Mouse (Mus musculus) heart, adult 8-10 months (tissue): ENCODE results near the gene Fbxo42. TPM values are rescaled to one million over a fixed set of nuclear protein-coding genes. Genes with fewer than 3 reads are reported as not detected.
A peak's percentile ranks its signal among the peaks of the same experiment; 100 is the strongest.

Experiments used
- DNase-seq: peaks from one replicate; pipeline ENCODE4 v3.0.0; 2022; ENCODE audit warnings: low spot score
- total RNA-seq, 4 experiments: library from RNA; stranded (reverse); gene quantifications; 2 replicates each; pipeline ENCODE4 v1.2.4; 2022

Gene Fbxo42
- total RNA-seq, 4 experiments from 2014 or later, result 8.4 to 11.5 (median 10.0) TPM

DNA sequence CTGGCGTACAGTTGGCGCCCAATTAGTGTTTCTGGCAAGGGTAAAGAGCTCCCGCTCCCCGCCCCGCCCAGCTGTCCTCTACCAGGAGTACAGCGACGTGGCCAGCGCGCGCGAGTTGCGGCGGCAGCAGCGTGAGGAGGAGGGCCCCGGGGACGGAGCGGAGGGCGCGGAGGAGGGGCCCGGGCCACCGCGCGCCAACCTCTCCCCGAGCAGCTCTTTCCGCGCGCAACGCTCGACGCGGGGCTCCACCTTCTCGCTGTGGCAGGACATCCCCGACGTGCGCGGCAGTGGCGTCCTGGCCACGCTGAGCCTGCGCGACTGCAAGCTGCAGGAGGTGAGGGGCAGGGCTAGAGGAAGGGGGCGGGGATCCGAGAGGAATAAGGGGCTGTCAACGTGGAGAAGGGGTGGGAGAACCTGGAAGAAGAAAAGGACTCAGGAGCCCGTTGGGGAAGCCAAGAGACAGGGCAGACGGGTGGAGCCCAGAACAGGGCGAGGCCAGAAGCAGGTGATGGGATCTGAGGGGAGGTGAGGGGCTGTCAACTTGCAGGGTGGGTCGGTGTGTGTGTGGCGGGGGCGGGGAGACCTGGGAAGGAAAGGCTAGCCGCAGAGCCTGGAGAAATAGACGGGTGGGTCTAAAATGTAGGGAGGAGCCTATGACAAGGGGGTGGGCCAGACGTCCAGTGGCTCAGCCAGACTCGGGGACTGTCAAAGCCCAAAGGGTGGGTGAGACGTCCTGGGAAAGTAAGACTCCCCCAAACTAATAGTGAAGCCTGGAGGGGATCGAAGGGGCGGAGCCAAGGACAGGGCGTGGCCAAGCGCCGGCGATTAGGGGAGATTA lies 100.3 kb downstream of the Fbxo42 start:
- DNase-seq, result no peak

- no peak for DNase-seq
These were observed 100.9 kb downstream of the Fbxo42 start for GRCm38 (mm10) chr4:141248614-141248978.

- DNase-seq, result no peak
These were observed 101.7 kb downstream of the Fbxo42 start for GRCm38 (mm10) chr4:141249383-141249782.

- peak; percentile 65 for DNase-seq
These were observed 103.4 kb downstream of the Fbxo42 start for GRCm38 (mm10) chr4:141251071-141251470.

DNA sequence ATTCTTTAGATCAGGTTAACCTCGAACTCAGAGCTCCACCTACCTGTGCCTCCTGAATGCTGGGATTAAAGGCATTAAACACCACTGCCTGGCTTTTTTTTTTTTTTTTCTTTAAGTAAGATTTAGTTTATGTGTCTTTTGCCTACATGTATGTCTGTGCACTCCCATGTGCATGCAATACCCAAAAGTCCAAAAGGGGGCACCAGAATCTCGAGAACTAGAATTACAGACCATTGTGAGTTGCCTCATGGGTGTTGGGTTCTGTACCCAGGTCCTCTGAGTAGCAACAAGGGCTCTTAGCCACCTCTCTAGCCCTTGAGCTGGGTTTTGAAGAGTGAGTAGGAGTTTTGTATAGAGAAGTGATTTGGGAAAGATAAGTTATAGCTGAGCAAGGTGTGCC lies 104.9 kb downstream of the Fbxo42 start:
- DNase-seq, result no peak

Other genes with a start within 250 kb of the Fbxo42 start
- 1 to 10 TPM in 3 of 4 experiments, under 1 TPM in 1; 0.72 to 1.3 (median 1.2) TPM for gene Padi2, start 241.6 kb upstream of the Fbxo42 start, total RNA-seq
- gene Sdhb, start 186.7 kb upstream of the Fbxo42 start, total RNA-seq, result 1,000 to 10,000 TPM; 1,293 to 1,379 (median 1,312) TPM
- 10 to 100 TPM; 12.3 to 17.2 (median 15.6) TPM for gene Atp13a2, start 161.0 kb upstream of the Fbxo42 start, total RNA-seq
- gene Mfap2, start 137.5 kb upstream of the Fbxo42 start, total RNA-seq, result 1 to 10 TPM; 1.7 to 2.8 (median 2.2) TPM
- gene Crocc, start 87.4 kb upstream of the Fbxo42 start, total RNA-seq, result 1 to 10 TPM; 3.5 to 6.8 (median 5.3) TPM
- gene Necap2, start 69.6 kb upstream of the Fbxo42 start, total RNA-seq, result 10 to 100 TPM; 14.7 to 18.2 (median 15.9) TPM
- gene Spata21, start 59.6 kb upstream of the Fbxo42 start, total RNA-seq, result not detected
- gene Szrd1, start 8.1 kb upstream of the Fbxo42 start, total RNA-seq, result 100 to 1,000 TPM in 2 of 4 experiments, 10 to 100 TPM in 2; 87.5 to 111 (median 98.0) TPM
- 1 to 10 TPM in 1 of 4 experiments, under 1 TPM in 3; 0.44 to 1.2 (median 0.66) TPM for gene Rsg1, start 66.0 kb downstream of the Fbxo42 start, total RNA-seq
- gene Arhgef19, start 91.6 kb downstream of the Fbxo42 start, total RNA-seq, result 10 to 100 TPM; 26.2 to 32.2 (median 30.3) TPM
- 1 to 10 TPM; 4.6 to 7.1 (median 5.2) TPM for gene Epha2, start 153.3 kb downstream of the Fbxo42 start, total RNA-seq
- gene Fam131c, start 220.3 kb downstream of the Fbxo42 start, total RNA-seq, result 1 to 10 TPM; 2.4 to 5.5 (median 4.1) TPM